Mouse (Mus musculus): Measurements from ENCODE around the gene Cluap1. TPM values are rescaled to one million over a fixed set of nuclear protein-coding genes. Genes with fewer than 3 reads are reported as not detected.
"Not testable (repeated sequence)": the region's sequence is repeated elsewhere in the genome, so short reads cannot be mapped to it uniquely, and the experiment has no call there.

Cluap1 gene
- polyA plus RNA-seq, 1 experiment from 2014 or later, result 44.4 TPM

DNA sequence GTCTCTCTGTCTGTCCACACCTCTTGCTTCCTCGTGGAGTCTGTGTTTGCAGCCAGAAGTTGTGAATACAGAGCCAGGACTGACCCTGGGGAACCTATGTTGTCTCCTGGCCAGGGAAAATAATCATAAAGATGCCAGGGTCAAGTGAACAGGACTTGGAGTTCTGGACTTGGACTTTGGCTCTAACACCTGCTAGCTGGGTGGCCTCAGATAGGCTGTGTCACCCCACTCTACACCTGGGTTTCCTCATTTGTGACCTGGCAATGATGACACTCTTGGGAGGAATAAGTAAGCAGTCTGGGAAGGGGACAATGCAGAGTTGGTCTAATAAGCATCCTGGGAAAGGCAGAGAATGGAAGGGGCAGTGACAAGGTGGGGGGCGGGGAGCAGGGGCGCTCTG lies 56.9 kb downstream of the Cluap1 start:
- Histone ChIP-seq H3K27ac (ENCODE audit: low read length) (no peak overlapping the region), H3K9me3 (replicated peaks; ENCODE audit: control insufficient read depth, low read length, poor library complexity, severe bottlenecking) (no peaks in the 10 kb centered on the region), H3K4me2 (ENCODE audit: low read length) (no peak overlapping the region), H3K9ac (ENCODE audit: low read depth, low read length) (no peak overlapping the region), H3K4me1 (ENCODE audit: control insufficient read depth, insufficient read depth, low read length) (no peaks in the 10 kb centered on the region), H3K27me3 (ENCODE audit: control insufficient read depth, insufficient read depth, low read depth, low read length) (no peaks in the 10 kb centered on the region), H3K4me3 (ENCODE audit: low read depth, low read length) (no peak overlapping the region), H3K36me3 (ENCODE audit: control insufficient read depth, insufficient read depth, low read length) (no peaks in the 10 kb centered on the region)
- WGBS, result 86% methylated on average over 3 of the region's 3 CpGs
- ATAC-seq, result no peak

DNA sequence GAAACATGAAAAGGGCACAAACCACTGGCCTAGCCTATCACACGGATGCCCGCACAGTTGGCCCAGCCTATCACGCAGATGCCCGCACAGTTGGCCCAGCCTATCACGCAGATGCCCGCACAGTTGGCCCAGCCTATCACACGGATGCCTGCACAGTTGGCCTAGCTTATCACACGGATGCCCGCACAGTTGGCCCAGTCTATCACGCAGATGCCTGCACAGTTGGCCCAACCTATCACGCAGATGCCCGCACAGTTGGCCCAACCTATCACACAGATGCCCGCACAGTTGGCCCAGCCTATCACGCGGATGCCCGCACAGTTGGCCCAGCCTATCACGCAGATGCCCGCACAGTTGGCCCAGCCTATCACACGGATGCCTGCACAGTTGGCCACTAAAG lies 65.9 kb downstream of the Cluap1 start:
- not testable (repeated sequence) for H3K27me3 ChIP-seq (ENCODE audit: control insufficient read depth, insufficient read depth, low read depth, low read length); H3K4me3 ChIP-seq (ENCODE audit: low read depth, low read length); H3K27ac ChIP-seq (ENCODE audit: low read length); H3K9me3 ChIP-seq (replicated peaks; ENCODE audit: control insufficient read depth, low read length, poor library complexity, severe bottlenecking); ATAC-seq; H3K4me1 ChIP-seq (ENCODE audit: control insufficient read depth, insufficient read depth, low read length); H3K9ac ChIP-seq (ENCODE audit: low read depth, low read length); H3K4me2 ChIP-seq (ENCODE audit: low read length)
- H3K36me3 ChIP-seq (ENCODE audit: control insufficient read depth, insufficient read depth, low read length), result peaks cover 17% of the 10 kb centered on the region
- WGBS, result 92% methylated on average over 19 of the region's 19 CpGs

DNA sequence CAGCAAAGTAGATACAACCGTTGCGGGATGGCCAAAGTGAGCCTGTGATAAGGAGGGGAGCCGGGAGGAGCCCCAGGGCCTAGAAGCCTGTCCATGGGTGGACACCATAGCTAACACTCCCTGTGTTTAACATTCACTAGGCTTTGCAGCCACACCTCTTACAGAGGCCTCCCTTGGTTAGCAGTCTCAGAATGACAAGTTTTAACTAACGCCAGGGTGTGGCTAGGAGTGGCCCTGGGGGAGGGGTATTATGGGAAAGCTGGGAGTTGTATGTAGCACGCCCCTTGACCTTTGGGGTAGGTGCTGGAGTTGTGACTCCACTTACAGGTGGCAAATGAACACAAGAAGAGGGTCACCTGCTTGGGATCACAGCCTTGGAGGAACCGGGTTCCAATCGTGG lies 67.1 kb downstream of the Cluap1 start:
- Histone ChIP-seq H3K4me3 (ENCODE audit: low read depth, low read length) (no peak overlapping the region), H3K27me3 (ENCODE audit: control insufficient read depth, insufficient read depth, low read depth, low read length) (no peaks in the 10 kb centered on the region), H3K4me1 (ENCODE audit: control insufficient read depth, insufficient read depth, low read length) (no peaks in the 10 kb centered on the region), H3K9ac (ENCODE audit: low read depth, low read length) (no peak overlapping the region), H3K9me3 (replicated peaks; ENCODE audit: control insufficient read depth, low read length, poor library complexity, severe bottlenecking) (no peaks in the 10 kb centered on the region), H3K27ac (ENCODE audit: low read length) (no peak overlapping the region), H3K36me3 (ENCODE audit: control insufficient read depth, insufficient read depth, low read length) (peaks cover 27% of the 10 kb centered on the region), H3K4me2 (ENCODE audit: low read length) (no peak overlapping the region)
- 90% methylated on average over 7 of the region's 7 CpGs for WGBS
- ATAC-seq, result no peak

DNA sequence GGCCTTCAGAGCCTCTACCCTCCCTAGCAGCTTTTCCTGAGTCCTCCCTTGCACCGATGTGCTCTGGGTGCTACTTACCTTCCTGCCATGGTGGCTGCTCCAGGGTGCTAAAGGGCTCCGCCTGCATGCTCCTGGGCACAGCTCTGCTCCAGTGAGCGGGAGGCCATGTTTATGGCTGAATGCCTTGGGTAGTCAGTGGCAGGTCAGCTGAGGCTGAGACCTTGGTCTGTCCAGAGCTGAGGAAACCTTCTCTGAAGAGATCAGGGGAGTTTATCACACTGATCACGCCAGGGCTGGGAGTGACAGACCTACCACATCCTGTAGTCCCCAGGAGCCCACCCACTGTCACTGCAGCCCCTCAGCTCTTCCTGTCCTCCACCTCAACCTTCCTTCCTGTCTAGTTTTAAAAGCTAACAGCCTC lies 67.7 kb downstream of the Cluap1 start, which contains the start of gene Nlrc3:
TSS of gene Nlrc3 (minus strand) at position 382 of the 421 bp plus-strand sequence.
- 87% methylated on average over 4 of the region's 4 CpGs for WGBS
- Histone ChIP-seq H3K27ac (ENCODE audit: low read length) (no peak within 1 kb of the TSS), H3K4me1 (ENCODE audit: control insufficient read depth, insufficient read depth, low read length) (no peaks in the 10 kb centered on the region), H3K4me2 (ENCODE audit: low read length) (no peak within 1 kb of the TSS), H3K4me3 (ENCODE audit: low read depth, low read length) (no peak within 1 kb of the TSS), H3K36me3 (ENCODE audit: control insufficient read depth, insufficient read depth, low read length) (peaks cover 33% of the 10 kb centered on the region), H3K27me3 (ENCODE audit: control insufficient read depth, insufficient read depth, low read depth, low read length) (no peaks in the 10 kb centered on the region), H3K9me3 (replicated peaks; ENCODE audit: control insufficient read depth, low read length, poor library complexity, severe bottlenecking) (no peaks in the 10 kb centered on the region), H3K9ac (ENCODE audit: low read depth, low read length) (no peak within 1 kb of the TSS)
- ATAC-seq, result no peak; the same call in 1 of the 2 replicates

DNA sequence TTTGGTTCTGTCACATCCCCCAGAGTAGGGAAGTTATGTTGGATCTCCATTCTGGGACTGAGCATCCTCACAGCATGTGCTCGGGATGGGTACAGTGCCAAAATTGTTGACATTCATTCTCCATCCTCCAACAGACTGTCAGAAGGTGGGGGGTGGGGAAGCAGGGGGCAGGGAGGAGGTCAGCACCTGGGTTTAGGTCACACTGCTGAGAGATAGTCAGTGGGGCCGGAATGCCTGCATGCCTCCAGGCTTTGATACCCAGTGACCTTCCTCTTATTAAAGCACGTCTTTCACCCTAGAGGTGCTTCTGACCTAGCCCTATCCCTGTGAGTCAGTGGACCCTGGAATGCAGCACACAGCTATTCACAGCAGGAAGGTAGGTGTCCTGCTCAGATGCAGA lies 68.1 kb downstream of the Cluap1 start:
- no peaks in the 10 kb centered on the region for H3K9me3 ChIP-seq (replicated peaks; ENCODE audit: control insufficient read depth, low read length, poor library complexity, severe bottlenecking)
- ATAC-seq, result no peak
- no peak overlapping the region for H3K4me3 ChIP-seq (ENCODE audit: low read depth, low read length)
- H3K9ac ChIP-seq (ENCODE audit: low read depth, low read length), result no peak overlapping the region
- H3K4me1 ChIP-seq (ENCODE audit: control insufficient read depth, insufficient read depth, low read length), result no peaks in the 10 kb centered on the region
- WGBS, result 56% methylated on average over 3 of the region's 3 CpGs
- H3K27ac ChIP-seq (ENCODE audit: low read length), result no peak overlapping the region
- H3K4me2 ChIP-seq (ENCODE audit: low read length), result no peak overlapping the region
- H3K27me3 ChIP-seq (ENCODE audit: control insufficient read depth, insufficient read depth, low read depth, low read length), result no peaks in the 10 kb centered on the region
- H3K36me3 ChIP-seq (ENCODE audit: control insufficient read depth, insufficient read depth, low read length), result peaks cover 36% of the 10 kb centered on the region

DNA sequence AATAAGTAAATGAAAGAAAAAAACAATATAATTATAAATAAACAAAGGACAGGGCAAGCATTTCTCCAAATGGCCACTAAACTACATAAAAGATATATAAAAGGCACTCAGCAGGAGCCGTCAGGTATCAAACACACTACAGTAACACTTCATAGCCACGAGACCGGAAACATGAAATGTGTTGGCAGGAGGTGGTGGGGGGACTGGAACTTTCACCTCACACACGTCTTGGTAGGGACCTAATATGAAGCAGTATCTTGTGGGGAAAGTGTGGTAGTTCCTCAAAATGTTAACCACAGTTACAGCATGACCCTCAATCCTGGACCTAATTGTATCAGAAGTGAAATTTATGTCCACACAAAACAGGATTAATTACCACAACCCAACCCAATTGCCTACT lies 73.6 kb downstream of the Cluap1 start:
- Histone ChIP-seq H3K27me3 (ENCODE audit: control insufficient read depth, insufficient read depth, low read depth, low read length) (no peaks in the 10 kb centered on the region), H3K27ac (ENCODE audit: low read length) (no peak overlapping the region), H3K9ac (ENCODE audit: low read depth, low read length) (no peak overlapping the region), H3K4me1 (ENCODE audit: control insufficient read depth, insufficient read depth, low read length) (no peaks in the 10 kb centered on the region), H3K9me3 (replicated peaks; ENCODE audit: control insufficient read depth, low read length, poor library complexity, severe bottlenecking) (no peaks in the 10 kb centered on the region), H3K36me3 (ENCODE audit: control insufficient read depth, insufficient read depth, low read length) (peaks cover 67% of the 10 kb centered on the region), H3K4me3 (ENCODE audit: low read depth, low read length) (no peak overlapping the region), H3K4me2 (ENCODE audit: low read length) (no peak overlapping the region)
- ATAC-seq, result no peak
- 92% methylated on average over 4 of the region's 4 CpGs for WGBS

DNA sequence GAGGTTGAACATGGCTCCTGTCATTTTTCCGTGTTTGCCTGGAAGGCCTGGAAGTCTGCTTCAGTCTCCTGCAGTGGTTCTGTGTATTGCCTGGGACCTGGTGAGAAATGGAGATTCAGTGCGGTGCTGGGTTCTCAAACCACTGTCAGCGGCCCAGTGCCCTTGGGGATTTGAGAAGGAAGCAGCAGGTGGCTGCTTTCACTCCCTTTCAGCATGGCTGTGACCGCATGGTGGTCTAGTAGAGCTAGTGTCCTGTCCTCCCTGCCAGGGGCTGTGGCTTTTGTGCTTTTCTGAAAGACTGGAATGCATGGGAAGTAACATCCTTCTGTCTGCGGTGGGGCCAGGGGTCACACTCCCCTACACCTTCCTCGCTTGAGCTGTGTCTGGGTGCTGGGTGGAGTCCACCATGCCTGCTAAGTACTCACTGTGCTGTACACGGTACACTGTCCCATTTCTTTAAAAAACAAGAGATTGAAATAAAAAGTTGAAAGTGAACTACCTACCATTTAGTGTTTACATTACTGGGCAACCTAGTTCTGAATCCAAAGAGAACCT lies 74.6 kb downstream of the Cluap1 start:
- no peak overlapping the region for H3K27ac ChIP-seq (ENCODE audit: low read length)
- WGBS, result 41% methylated on average over 7 of the region's 7 CpGs
- H3K4me3 ChIP-seq (ENCODE audit: low read depth, low read length), result no peak overlapping the region
- no peaks in the 10 kb centered on the region for H3K4me1 ChIP-seq (ENCODE audit: control insufficient read depth, insufficient read depth, low read length)
- no peak for ATAC-seq
- H3K27me3 ChIP-seq (ENCODE audit: control insufficient read depth, insufficient read depth, low read depth, low read length), result no peaks in the 10 kb centered on the region
- H3K9me3 ChIP-seq (replicated peaks; ENCODE audit: control insufficient read depth, low read length, poor library complexity, severe bottlenecking), result no peaks in the 10 kb centered on the region
- H3K9ac ChIP-seq (ENCODE audit: low read depth, low read length), result no peak overlapping the region
- H3K4me2 ChIP-seq (ENCODE audit: low read length), result no peak overlapping the region
- peaks cover 67% of the 10 kb centered on the region for H3K36me3 ChIP-seq (ENCODE audit: control insufficient read depth, insufficient read depth, low read length)

DNA sequence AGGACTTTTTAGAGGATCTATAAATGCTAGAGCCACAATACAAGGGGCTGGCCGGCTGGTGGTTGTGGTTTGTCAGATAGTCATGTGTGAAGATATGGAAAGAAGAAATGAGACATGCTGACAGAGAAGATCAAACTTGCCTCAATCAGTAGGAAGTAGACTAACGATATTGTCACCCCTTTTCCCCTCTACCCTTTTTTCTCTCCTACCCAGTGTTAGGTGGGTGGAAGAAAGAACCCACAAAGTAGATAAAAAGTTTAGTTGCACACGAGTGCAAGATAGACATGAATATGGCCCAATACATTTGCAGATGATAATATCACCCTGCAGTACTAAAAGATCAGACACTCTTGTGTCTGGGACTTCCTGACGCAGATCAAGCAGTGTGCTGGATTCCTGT lies 79.8 kb downstream of the Cluap1 start:
- Histone ChIP-seq H3K27me3 (ENCODE audit: control insufficient read depth, insufficient read depth, low read depth, low read length) (no peaks in the 10 kb centered on the region), H3K27ac (ENCODE audit: low read length) (no peak overlapping the region), H3K4me3 (ENCODE audit: low read depth, low read length) (no peak overlapping the region), H3K9ac (ENCODE audit: low read depth, low read length) (no peak overlapping the region), H3K36me3 (ENCODE audit: control insufficient read depth, insufficient read depth, low read length) (peaks cover 78% of the 10 kb centered on the region), H3K4me1 (ENCODE audit: control insufficient read depth, insufficient read depth, low read length) (no peaks in the 10 kb centered on the region), H3K9me3 (replicated peaks; ENCODE audit: control insufficient read depth, low read length, poor library complexity, severe bottlenecking) (no peaks in the 10 kb centered on the region), H3K4me2 (ENCODE audit: low read length) (no peak overlapping the region)
- 95% methylated on average over 4 of the region's 4 CpGs for WGBS
- ATAC-seq, result no peak
